Mouse (Mus musculus) neural tube, embryonic 10.5 days (tissue): ENCODE results near the gene Pon2.

Experiments used
- DNase-seq: peaks from one replicate; pipeline ENCODE4 v3.0.0-alpha.2; 2017; ENCODE audit warnings: low spot score; ENCODE audit errors: extremely low spot score

Gene Pon2

DNA sequence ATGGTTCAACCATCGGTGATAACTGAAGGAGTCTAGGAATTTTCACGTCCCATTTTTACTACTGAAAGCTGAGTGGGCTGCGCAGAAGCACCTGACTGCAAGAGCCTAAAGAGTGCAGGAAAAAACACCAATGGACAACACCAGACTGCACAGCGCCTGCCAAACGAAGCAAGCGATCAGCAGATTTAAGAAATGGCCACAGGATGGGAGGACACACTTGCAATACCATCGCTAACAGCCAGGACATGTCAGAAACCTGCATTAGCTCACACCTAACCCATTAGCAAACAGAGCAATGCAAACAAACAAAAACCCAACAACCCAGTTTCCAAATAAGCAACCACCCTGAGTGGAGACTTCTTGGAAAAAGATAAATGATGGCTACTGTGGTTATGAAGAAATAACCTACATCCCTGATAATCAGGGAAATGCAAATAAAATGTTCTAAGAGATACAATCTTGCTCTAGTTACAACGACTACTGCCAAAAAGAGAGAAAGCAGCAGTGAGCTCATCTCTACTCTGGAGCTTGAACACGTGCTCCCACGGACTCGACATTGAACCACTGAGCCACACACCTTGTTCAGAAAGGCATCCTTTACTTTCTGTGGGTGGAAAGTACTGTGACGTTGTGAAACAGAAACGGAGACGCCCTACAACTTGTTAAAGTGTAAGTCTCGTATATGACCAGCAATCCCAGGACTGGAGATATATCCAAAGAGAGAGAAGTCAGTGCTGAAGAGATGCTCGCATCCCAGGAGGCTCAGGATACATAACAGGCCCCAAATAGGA, 3.4 kb downstream of the Pon2 start:
- DNase-seq, result no peak

DNA sequence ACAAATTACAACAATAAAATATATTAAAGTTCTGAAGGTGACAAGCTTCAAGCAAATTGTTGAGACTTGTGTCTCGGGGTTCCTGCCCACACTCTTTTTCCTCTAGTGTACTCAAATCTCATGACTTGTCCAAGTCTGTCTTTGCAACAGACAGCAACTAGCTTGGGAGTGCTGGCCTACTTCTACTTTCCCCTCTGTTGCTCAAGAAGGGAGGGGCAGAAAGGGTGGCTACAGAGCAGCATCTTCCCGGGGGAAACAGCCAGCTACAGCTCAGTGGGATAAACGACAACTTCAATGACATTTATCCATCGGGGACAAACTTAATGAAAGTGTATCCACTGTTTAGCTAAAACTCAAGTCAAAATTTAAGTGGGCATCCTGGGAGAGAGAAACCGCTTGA, 5.4 kb downstream of the Pon2 start:
- DNase-seq, result no peak

DNA sequence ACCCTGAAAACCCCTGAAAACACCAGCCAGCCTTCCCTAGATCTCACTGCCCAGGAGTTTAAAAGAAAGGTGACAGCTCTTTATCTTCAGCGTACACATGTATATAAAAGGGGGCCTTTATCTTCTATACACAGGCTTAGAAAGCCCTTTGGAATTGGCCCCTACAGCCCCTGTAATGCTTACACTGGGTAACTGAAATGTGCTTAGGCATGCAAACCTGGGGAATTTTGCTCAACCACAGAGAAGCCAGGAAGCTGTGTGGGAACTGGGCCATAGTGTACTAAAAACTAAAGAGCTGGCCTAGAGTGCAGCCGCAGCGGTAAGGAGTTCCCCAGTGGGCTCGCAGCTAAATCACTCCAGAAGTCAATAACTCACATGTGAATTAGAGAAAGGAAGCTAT, 6.8 kb downstream of the Pon2 start:
- no peak for DNase-seq

DNA sequence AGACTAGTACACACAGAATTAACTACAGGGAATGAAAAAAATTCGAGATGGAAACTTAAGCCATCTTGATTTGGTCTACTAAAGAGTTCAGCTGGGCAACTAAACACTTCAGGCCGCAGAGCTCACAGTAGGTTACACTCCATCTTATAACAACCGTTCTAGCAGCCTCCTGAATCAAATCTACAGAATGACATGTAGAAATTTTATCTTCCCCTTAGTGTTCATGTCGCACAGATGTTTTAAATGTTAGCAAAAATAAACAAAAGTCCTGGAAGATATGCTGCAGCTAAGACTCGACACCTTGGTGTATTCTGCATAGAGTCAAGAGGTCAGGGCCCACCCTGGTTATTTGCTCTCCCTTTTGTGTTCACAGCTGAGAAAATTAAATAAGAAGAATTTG, 10.3 kb downstream of the Pon2 start:
- DNase-seq, result no peak

DNA sequence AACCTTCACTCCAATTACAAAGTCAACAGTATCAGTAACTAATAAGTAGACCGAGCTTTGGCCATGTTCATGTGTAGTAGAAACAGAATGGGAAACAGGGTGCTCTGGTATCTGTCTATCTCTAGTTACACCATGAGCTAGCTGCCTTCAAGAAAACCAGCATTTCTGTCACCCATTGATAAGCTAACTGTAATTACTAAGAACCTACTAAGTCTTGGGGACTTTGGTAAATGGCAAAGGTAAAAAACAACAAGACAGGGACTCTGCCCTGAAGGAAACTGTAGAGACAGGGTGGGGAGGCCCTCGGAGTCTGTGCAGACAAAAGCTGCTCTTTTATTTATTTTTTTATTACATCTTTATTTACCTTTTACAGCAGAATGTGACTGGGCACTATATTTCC, 10.9 kb downstream of the Pon2 start:
- DNase-seq, result peak; percentile 10

DNA sequence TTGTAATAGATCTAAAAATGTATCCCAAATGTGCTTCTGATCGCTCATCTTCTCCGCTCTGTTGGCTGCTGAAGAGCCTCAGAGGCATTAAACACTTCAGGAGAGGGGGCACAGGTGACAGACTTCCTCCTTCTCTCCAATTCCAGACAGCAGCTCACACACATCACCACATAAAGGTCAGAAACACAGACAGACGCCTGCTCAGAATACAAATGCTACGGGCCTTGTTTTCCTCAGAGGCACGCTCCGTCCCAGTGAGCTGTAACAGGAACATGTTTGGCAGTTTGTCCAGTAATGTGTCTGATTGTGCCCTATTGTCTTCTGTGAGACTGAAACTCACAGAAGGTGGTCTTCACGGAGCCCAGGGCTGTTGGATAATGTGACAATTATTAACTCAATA, 15.8 kb downstream of the Pon2 start:
- DNase-seq, result peak; percentile 11

DNA sequence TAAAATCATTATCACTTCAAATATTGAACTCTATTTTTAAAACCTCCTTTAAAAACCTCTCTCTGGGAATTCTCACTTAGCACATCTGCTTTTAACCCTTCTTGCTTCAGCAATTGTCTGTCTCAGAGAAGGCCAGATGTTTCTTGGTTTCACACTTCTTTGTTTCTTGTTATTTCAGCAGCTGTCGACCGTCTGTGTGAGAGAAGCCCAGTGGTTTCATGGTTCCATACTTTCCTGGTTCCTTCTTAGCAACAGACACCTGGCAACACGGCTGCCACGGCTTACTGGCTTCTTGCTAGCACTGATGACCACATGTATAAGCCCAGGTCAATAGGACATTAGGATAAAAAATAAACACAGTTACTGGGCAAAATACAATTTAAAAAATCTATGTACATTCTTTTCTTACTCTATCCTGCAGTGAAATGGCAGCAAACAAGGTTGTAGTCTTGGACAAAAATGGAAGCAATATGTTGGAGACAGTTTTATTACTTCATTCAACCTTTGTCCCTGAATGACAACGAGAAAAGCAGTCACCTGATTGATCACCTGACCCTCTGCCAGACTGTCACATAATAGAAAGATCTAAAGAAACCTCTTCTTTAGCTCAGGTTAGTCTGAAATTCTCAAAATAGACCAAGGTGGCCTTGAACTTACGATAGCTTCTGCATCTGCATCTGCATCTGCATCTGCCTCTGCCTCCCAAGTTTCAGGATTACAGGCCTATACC, 17.5 kb downstream of the Pon2 start:
- DNase-seq, result no peak

DNA sequence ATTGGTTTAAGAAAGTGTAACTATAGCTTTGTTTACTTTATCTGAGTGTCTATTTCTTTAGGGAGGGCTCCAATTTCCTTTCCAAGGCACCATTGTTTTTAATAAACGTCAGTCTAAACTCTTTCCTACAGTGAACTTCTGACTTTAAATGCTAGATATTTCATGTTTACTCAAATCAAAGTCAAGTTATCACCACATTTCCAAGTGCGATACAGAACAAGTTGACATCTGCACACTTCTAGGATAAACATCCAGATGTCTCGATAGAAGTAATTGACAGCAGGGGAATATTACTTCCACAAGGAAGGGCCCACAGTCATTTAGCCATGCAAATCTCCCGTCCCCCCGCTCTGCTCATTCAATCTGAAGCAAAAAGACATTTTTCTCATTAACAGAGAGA, 20.3 kb downstream of the Pon2 start:
- peak; percentile 4 for DNase-seq

DNA sequence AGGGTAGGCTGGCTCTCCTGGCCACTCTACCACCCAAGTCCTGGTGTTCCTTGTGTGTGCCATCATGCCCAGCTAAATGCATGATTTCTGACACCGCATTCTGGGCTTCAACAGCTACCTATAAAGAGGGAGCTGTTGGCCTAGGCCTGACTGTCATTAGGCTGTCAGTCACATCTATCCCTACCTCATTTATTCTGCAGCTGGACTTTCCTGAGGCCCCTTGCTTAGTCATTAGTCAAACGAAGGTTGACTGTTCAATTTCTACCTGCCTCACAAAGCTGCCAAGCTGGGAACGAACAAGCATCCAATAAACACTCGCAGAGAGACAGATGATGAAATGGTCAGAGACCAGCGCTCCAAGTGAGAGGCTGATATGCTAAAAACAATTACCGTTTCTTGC, 28.6 kb downstream of the Pon2 start:
- DNase-seq, result no peak

DNA sequence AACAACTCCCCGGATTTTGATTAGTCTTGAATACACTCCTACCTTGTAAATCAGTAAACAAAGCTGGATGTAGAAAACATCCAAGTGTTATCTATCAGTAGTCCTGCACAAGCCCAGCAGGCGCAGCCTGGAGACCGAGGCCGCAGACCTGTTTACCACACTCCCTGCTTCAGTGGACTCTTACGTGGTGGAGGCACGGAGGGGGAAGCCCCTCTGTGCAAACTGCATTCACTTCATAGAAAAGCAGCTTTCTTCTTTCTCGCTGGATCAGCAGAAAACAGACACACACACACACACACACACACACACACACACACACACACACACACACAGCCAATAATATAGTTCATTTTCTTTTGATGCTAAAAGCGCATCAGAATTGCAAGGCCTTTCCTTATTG, 33.5 kb downstream of the Pon2 start:
- DNase-seq, result no peak

DNA sequence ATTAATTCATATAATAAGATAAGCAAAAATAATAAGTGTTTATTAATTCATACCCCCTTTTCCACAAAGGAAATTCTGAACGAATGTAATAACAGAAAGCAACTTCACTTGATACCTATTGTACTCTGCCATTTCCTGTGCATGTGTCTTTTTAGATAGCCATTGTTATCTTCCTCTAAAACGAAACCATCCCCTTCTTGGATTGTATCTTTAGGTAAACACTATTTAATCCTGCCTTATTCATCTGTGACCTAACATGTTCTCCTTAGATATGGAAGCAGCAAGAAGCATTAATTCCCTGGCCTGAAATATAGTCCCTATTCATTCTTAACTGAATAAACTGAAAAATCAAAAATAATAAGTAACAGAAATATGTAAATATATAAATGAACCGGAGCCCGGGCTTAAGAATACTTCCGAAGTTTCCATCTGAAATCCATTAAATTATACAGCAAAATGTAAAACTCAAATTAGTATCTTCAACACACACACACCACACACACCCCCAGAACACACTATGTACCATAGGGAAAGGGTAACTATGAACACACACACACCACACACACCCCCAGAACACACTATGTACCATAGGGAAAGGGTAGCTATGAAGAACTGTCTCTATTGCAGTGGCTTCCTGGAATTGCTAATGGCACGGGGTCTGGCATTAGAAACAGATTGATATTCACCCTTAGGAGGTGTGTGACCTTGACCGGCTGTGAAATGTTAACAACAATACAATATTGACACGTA, 34.8 kb downstream of the Pon2 start:
- DNase-seq, result no peak

DNA sequence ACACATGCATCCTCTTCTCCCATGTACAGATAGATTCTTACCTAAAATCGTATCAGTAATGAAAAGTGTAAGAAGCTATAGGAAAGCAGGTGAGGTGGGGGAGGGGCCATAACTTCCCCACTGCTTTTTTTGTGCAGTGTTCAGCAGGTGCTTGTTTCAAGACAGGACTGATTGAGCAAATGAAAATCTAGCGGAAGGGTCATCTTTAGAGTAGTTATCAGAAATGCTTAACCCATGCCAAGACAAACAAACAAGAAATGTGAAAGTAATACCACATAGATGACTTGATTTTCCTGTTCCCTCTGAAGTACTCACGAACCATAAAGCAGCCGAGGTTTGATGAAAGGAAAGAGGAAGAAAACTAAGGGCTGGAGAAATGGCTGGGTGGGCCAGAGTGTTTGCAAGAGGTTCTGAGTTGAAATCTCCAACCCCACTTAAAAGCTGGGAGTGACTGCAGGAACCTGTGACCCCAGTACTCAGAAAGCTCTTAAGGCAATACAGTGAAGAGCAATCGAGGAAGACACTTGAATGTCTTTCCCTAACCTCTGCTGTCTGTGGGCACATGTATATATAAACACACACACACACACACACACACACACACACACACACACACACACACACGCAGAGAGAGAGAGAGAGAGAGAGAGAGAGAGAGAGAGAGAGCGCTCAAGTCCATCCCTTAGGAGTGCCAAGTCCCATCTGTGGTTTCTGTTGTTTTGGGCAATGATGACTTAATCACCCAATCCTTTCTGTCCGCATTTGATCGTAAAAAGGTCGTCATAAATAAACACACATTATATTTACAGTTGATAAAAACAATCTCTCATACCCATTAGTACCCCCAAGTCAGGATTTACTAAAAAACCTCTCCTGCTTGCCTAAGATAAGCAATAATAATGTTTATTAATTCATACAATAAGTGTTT, 35.7 kb downstream of the Pon2 start:
- DNase-seq, result no peak

DNA sequence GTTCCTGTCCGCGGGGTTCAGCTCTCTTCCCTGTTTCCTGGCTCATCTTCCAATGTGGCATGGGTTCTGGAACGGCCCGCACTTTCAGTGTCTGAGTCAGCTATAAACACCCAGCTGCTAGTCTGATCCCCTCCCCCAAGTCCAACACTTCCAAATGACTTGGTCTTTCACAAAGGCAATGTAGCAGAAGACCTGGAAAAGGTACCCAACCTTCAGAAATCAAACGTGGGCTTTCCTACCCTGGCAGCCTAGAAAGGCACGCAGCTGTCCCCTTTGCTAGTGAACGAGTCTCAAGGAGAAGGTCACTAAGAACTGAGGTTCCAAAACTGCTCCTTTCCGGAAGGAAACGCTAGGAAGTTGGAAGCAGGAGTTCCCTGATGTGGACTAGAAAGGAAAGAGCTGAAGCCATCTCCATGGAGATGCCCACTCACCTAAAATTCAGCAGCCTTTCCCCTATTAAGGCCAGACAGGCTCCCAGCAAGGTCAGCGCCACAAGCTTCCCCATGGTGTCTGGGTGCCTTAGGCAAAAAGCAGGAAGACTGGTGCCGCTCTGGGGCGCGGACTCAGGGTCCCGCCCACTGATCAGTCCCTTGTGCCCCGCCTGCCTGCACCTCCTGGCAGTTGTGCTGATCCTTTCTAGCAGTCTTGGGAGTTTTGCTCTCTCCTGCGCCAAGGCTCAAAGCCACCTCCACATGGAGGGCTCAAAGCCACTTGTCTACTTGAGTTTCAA, 42.4 kb downstream of the Pon2 start, which contains the start of gene Pon3:
Gene Pon3, minus strand, starts transcription at position 565 of the 730 bp plus-strand sequence.
- peak; percentile 47 for DNase-seq

DNA sequence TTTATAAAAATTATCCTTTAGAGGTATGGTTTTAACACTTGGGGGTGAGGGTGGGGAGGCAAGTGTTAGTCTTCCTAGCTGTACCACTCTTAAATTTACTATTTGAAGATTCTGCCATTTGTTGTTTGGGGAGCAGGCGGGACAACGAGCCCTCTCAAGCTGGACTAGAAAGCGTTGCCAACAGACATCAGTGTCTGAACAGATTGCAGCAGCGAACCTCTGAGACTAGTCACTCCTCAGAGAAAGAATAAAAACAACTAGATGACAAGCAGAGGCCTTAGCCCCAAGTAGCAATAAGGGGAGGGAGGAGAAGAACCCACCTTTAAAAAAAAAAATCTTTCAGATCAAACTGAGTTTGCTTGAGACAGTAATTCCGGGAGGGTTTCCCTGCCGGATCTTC, 43.0 kb downstream of the Pon2 start:
- no peak for DNase-seq

DNA sequence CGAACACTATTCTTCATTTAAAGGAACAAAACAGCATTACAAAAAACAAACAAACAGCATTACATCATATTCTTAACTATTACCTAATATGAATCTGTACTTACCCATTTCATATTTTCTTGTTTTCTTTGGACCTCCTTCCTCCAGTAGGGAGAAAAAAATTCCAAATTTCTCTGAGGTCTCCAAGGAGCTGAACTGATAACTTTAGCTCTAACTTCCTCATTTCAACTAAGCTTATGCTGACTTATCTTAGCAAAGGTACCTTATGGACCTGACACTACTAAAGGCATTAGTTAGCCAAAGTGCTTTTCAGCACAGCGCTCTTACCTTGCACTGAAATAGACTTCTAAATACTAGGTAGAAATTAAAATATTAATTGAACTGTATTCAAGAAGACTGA, 43.4 kb downstream of the Pon2 start:
- no peak for DNase-seq

DNA sequence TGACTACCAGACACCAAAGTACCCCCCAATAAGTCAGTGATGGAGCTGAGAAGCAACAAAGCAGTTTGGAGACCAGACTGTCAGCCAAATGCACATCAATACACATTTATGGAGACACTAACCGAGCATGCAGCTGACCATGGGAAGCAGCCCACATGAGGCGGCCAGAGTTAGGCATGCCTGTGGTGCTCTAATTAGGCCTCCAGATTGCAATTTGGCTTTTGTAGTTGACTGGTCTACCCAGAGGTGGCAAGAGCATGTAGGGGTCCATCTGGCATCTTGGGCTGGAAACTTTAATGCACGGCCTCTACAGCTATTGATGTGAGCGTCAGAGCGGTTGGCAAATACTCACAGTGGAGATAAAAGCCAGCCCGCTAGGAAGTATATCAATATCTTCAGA, 52.3 kb downstream of the Pon2 start:
- no peak for DNase-seq

DNA sequence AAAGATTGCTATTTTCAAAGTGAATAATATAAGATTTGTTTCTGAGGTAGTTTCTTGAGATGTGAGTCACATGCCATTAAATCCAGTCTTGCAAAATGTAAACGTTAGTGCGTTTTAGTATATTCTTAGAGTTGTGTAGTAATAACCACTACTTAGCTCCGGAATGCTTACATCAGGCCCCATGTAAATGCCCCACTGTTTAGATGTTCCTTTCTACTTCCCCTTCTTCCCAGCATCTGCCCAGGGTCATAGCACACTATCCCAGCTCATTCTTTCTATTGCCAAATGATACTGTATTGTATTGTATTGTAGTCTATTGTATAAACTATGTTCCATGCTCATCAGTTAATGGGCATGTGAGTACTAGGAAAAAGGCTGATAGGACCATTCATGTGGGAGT, 59.5 kb downstream of the Pon2 start:
- no peak for DNase-seq

DNA sequence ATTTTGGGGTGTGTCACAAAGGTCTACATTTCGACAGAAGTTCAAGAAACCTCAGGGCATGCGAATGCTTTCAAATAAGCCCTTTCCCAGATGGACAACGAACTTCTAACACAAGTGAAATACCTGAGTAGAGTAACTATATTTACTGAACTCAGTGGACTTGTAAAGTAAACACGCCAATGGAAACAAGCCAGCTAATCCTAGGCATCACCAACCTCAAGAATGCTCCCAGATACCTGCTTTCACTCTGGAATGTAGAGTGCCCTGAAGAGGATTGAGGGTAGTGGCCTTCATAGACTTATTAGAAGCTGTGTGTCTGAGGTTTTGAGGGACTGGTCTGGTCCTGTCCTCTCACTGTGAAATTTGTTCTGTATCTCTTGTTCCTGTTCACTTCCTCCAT, 60.7 kb downstream of the Pon2 start:
- no peak for DNase-seq

DNA sequence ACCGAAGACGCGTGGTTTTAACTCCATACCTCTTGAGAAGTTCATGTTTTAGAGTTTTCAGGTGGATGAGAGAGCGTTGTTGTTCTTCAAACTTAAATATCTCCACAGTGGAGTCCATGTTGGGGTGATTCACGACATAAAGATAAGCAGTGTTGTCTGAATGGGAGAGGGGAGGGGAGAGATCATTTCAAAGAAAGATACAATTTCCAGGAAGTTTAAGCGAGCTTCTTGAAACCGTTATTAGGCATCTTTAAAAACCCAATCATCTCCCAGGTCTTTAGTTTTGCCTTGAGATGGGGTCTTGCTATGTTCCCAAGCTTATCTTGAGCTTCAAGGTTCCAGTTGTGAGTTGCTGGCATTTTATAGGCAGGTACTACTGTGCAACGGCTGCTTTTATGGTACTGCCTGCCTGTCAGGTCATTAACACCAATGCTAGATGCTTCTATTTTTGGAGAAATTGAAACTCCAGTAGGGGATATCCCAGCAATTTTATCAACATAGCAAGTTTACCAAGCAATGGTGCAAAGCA, 61.3 kb downstream of the Pon2 start:
- DNase-seq, result no peak

DNA sequence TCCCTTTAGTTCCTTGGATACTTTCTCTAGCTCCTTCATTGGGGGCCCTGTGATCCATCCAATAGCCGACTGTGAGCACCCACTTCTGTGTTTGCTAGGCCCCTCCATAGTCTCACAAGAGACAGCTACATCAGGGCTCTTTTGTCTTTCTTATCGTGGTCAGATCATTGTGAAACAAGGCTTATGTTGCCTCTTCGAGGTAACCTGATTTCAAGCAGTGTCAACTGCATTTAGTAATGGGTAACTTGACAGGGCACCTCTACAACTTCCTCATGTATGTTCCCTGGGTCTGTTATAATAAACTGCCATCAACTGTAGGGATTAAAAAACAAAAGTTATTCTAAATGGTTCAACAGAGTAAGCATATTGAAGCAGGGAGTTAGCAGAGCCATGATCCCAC, 63.7 kb downstream of the Pon2 start:
- no peak for DNase-seq
